Mouse (Mus musculus) MEL (cell line): ENCODE results near the gene Gpat3.

Experiments
- CTCF ChIP-seq, 3 experiments: IDR thresholded peaks in 2 of 3; conservative IDR thresholded peaks in 1 of 3; 2 replicates each; pipeline ENCODE4 v1.5.1; 2011 to 2012; ENCODE audit warnings: low read length in 3 of 3, low read depth in 2 of 3, mild to moderate bottlenecking in 2 of 3, improper control_type of control experiment in 1 of 3, inconsistent platforms in 1 of 3, mixed read lengths in 1 of 3, moderate library complexity in 1 of 3; ENCODE audit not compliant: control insufficient read depth in 1 of 3, insufficient read depth in 1 of 3, poor library complexity in 1 of 3, severe bottlenecking in 1 of 3
- E2F4 ChIP-seq: IDR thresholded peaks from 2 replicates; pipeline ENCODE4 v1.6.1; 2011; ENCODE audit warnings: low read depth, low read length, improper control_type of control experiment, borderline replicate concordance
- ETS1 ChIP-seq: IDR thresholded peaks from 2 replicates; pipeline ENCODE4 v1.6.1; 2012; ENCODE audit warnings: low read depth, mild to moderate bottlenecking, inconsistent platforms, low read length, improper control_type of control experiment, moderate library complexity
- MAFK ChIP-seq: IDR thresholded peaks from 2 replicates; pipeline ENCODE4 v1.6.1; 2011; ENCODE audit warnings: low read depth, mild to moderate bottlenecking, low read length, improper control_type of control experiment, borderline replicate concordance
- MYC ChIP-seq: IDR thresholded peaks from 2 replicates; pipeline ENCODE4 v1.6.1; 2011; ENCODE audit warnings: low read depth, mild to moderate bottlenecking, low read length, improper control_type of control experiment, moderate library complexity
- POLR2A ChIP-seq, 2 experiments: IDR thresholded peaks; 2 replicates each; pipeline ENCODE4 v1.6.1; 2011 to 2012; ENCODE audit warnings: low read length in 2 of 2, mild to moderate bottlenecking in 2 of 2, control low read depth in 1 of 2, improper control_type of control experiment in 1 of 2, low read depth in 1 of 2, moderate library complexity in 1 of 2; ENCODE audit not compliant: control insufficient read depth in 1 of 2, insufficient read depth in 1 of 2, poor library complexity in 1 of 2
- POLR2AphosphoS5 ChIP-seq: IDR thresholded peaks from 2 replicates; pipeline ENCODE4 v1.6.1; 2012; ENCODE audit warnings: low read depth, borderline replicate concordance, mild to moderate bottlenecking, inconsistent platforms, low read length, moderate library complexity, mixed read lengths
- RAD21 ChIP-seq: IDR thresholded peaks from 2 replicates; pipeline ENCODE4 v1.6.1; 2011; ENCODE audit warnings: mild to moderate bottlenecking, low read depth, low read length, improper control_type of control experiment
- TAL1 ChIP-seq: IDR thresholded peaks from 2 replicates; pipeline ENCODE4 v1.6.1; 2012; ENCODE audit warnings: mild to moderate bottlenecking, inconsistent platforms, low read length, moderate library complexity, mixed read lengths
- TCF12 ChIP-seq: IDR thresholded peaks from 2 replicates; pipeline ENCODE4 v1.6.1; 2014; ENCODE audit warnings: low read depth, mild to moderate bottlenecking, inconsistent platforms, low read length, improper control_type of control experiment, moderate library complexity
- USF1 ChIP-seq: IDR thresholded peaks from 2 replicates; pipeline ENCODE4 v1.6.1; 2014; ENCODE audit warnings: low read depth, mild to moderate bottlenecking, inconsistent platforms, low read length, improper control_type of control experiment, moderate library complexity

DNA sequence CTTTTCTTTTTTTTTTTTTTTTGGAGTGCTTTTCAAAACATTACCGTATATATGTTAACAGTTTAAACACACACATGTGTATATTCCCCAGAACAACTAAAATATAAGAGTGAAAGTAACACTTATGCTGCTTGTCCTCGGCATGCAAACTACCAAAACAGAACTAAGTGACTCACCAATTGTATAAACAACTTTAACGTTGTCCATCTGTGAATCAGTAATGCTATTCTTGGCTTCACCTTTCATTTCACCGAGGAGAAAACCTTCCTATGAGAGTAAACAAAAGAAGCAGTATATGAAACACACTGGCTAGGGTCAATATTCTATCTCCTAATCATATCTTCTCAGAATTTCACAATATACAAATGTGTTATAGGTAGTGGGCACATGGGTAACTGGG is 27.2 kb upstream of the Gpat3 start:
- TF ChIP-seq MYC (no peak), MAFK (no peak), TCF12 (no peak), CTCF (IDR thresholded peaks at IDR 0.05 in 2 of 3, conservative IDR thresholded peaks at IDR 0.05 in 1 of 3; ENCODE audit: control insufficient read depth in 1 of 3, insufficient read depth in 1 of 3, low read depth in 2 of 3, low read length in 3 of 3, poor library complexity in 1 of 3, severe bottlenecking in 1 of 3) (no peak), POLR2A (IDR thresholded peaks at IDR 0.05; ENCODE audit: control insufficient read depth in 1 of 2, insufficient read depth in 1 of 2, low read depth in 1 of 2, low read length in 2 of 2, poor library complexity in 1 of 2) (no peak), E2F4 (no peak), USF1 (no peak), POLR2AphosphoS5 (no peak), TAL1 (no peak), ETS1 (no peak), RAD21 (no peak)
